Mouse (Mus musculus) kidney, postnatal 0 days (tissue): Measurements from ENCODE around the gene Ankmy1. TPM values are rescaled to one million over a fixed set of nuclear protein-coding genes. Genes with fewer than 3 reads are reported as not detected.

Source experiments
- ATAC-seq: fragments of 200-750 bp; cut with Nextera tagmentation; replicated peaks from 2 replicates; pipeline ENCODE4 v1.8.0; 2017; ENCODE audit warnings: low read depth, moderate number of reproducible peaks, moderate TSS enrichment, moderate library complexity; ENCODE audit not compliant: low FRiP score
- DNase-seq: peaks from one replicate; pipeline ENCODE4 v3.0.0-alpha.2; 2016; ENCODE audit warnings: low spot score
- H3K27ac ChIP-seq: fragments of 300-500 bp; sonication (generic); 2 replicates; pipeline ENCODE4 v1.5.1; 2014; ENCODE audit warnings: mild to moderate bottlenecking
- H3K27me3 ChIP-seq: fragments of 300-500 bp; sonication (generic); 2 replicates; pipeline ENCODE4 v1.6.1; 2014; ENCODE audit warnings: low read length, mixed read lengths; ENCODE audit not compliant: insufficient read depth
- H3K36me3 ChIP-seq: fragments of 300-500 bp; sonication (generic); 2 replicates; pipeline ENCODE4 v1.6.1; 2014; ENCODE audit warnings: low read length, mixed read lengths; ENCODE audit not compliant: insufficient read depth
- H3K4me1 ChIP-seq: fragments of 300-500 bp; sonication (generic); replicated peaks from 2 replicates; pipeline ENCODE4 v1.6.1; 2014; ENCODE audit warnings: antibody characterized with exemption, low read length, mixed read lengths; ENCODE audit not compliant: insufficient read depth
- H3K4me2 ChIP-seq: fragments of 300-500 bp; sonication (generic); 2 replicates; pipeline ENCODE4 v1.6.1; 2014; ENCODE audit warnings: mild to moderate bottlenecking, low read length, moderate library complexity, mixed read lengths
- H3K4me3 ChIP-seq: fragments of 300-500 bp; sonication (generic); replicated peaks from 2 replicates; pipeline ENCODE4 v1.5.1; 2014; ENCODE audit warnings: low read depth, low read length
- H3K9ac ChIP-seq: fragments of 300-500 bp; sonication (generic); 2 replicates; pipeline ENCODE4 v1.6.1; 2014; ENCODE audit warnings: low read depth, low read length
- H3K9me3 ChIP-seq: fragments of 300-500 bp; sonication (generic); replicated peaks from 2 replicates; pipeline ENCODE4 v1.6.1; 2016; ENCODE audit warnings: low read length, inconsistent platforms, mixed read lengths
- CTCF ChIP-seq: IDR thresholded peaks from 2 replicates; pipeline ENCODE4 v1.5.1; 2016; ENCODE audit warnings: antibody characterized with exemption, low read depth, mild to moderate bottlenecking, moderate library complexity
- WGBS: fragments of 180-500 bp; shearing (Covaris S2); extraction: QIAGEN DNeasy Blood & Tissue Kit; methylation state at CpG from one replicate; pipeline ENCODE4 v1.1.7; 2014; 5-methylcytosine and 5-hydroxymethylcytosine counted together
- polyA plus RNA-seq: library from polyadenylated mRNA; unstranded; fragments of >200 nt; fragmentation: Nextera tagmentation; extraction: Ambion mirVana; gene quantifications from 2 replicates; pipeline ENCODE4 v1.2.1, GENCODE M21; 2015

Ankmy1 gene
- polyA plus RNA-seq, 1 experiment from 2014 or later = 0.14 TPM

- H3K36me3 ChIP-seq = no peaks in the 10 kb centered on the region
- no peak overlapping the region for H3K27ac ChIP-seq
- TF ChIP-seq CTCF = no peak
- no peak overlapping the region for H3K4me3 ChIP-seq
- H3K27me3 ChIP-seq = no peaks in the 10 kb centered on the region
- no peak overlapping the region for H3K4me2 ChIP-seq
- H3K9ac ChIP-seq = no peak overlapping the region
- 44% methylated on average over 13 of the region's 13 CpGs for WGBS
- DNase-seq (peak; percentile 58), ATAC-seq (peak; percentile 58)
- 0 out of 2 replicates have a peak, but pooled peaks cover 2% of the 10 kb centered on the region for H3K4me1 ChIP-seq
- H3K9me3 ChIP-seq = no peaks in the 10 kb centered on the region
Observed at GRCm38 (mm10) chr1:92878066-92878741, 24.5 kb downstream of the Ankmy1 start.

- H3K36me3 ChIP-seq = no peaks in the 10 kb centered on the region
- WGBS = 34% methylated on average over 12 of the region's 12 CpGs
- no peaks in the 10 kb centered on the region for H3K27me3 ChIP-seq
- no peak for TF ChIP-seq CTCF
- no peak overlapping the region for H3K9ac ChIP-seq
- H3K4me3 ChIP-seq = no peak overlapping the region
- no peak overlapping the region for H3K4me2 ChIP-seq
- ATAC-seq = no peak
- H3K9me3 ChIP-seq = no peaks in the 10 kb centered on the region
- H3K4me1 ChIP-seq = 0 out of 2 replicates have a peak, but pooled peaks cover 2% of the 10 kb centered on the region
- DNase-seq = peak; percentile 24
- H3K27ac ChIP-seq = no peak overlapping the region
Observed at GRCm38 (mm10) chr1:92877431-92877978, 25.2 kb downstream of the Ankmy1 start.

GRCm38 (mm10) chr1:92875360-92876111 is 27.2 kb downstream of the Ankmy1 start:
- H3K27me3 ChIP-seq = no peaks in the 10 kb centered on the region
- 0 out of 2 replicates have a peak, but pooled peaks cover 2% of the 10 kb centered on the region for H3K4me1 ChIP-seq
- H3K27ac ChIP-seq = no peak overlapping the region
- no peak for ATAC-seq
- no peak overlapping the region for H3K9ac ChIP-seq
- no peak for TF ChIP-seq CTCF
- no peak overlapping the region for H3K4me3 ChIP-seq
- DNase-seq = no peak
- H3K36me3 ChIP-seq = no peaks in the 10 kb centered on the region
- no peak overlapping the region for H3K4me2 ChIP-seq
- WGBS = 75% methylated on average over 8 of the region's 8 CpGs
- H3K9me3 ChIP-seq = no peaks in the 10 kb centered on the region

GRCm38 (mm10) chr1:92874011-92874410 is 28.7 kb downstream of the Ankmy1 start:
- Histone ChIP-seq H3K27ac (no peak overlapping the region), H3K9ac (no peak overlapping the region), H3K4me1 (0 out of 2 replicates have a peak, but pooled peaks cover 2% of the 10 kb centered on the region), H3K27me3 (no peaks in the 10 kb centered on the region), H3K9me3 (no peaks in the 10 kb centered on the region), H3K4me3 (no peak overlapping the region), H3K4me2 (no peak overlapping the region), H3K36me3 (no peaks in the 10 kb centered on the region)
- no peak for DNase-seq
- no peak; the same call in 1 of the 2 replicates for ATAC-seq
- TF ChIP-seq CTCF = no peak
- WGBS = 78% methylated on average over 3 of the region's 3 CpGs

- H3K9ac ChIP-seq = no peak overlapping the region
- 64% methylated on average over 7 of the region's 7 CpGs for WGBS
Observed at GRCm38 (mm10) chr1:92872666-92873065, 30.0 kb downstream of the Ankmy1 start.

GRCm38 (mm10) chr1:92869985-92870384 is 32.7 kb downstream of the Ankmy1 start:
- no peak for TF ChIP-seq CTCF
- DNase-seq (no peak), ATAC-seq (no peak)
- 66% methylated on average over 2 of the region's 2 CpGs for WGBS
- H3K9ac ChIP-seq = no peak overlapping the region
- no peaks in the 10 kb centered on the region for H3K36me3 ChIP-seq
- no peak overlapping the region for H3K4me2 ChIP-seq
- 0 out of 2 replicates have a peak, but pooled peaks cover 2% of the 10 kb centered on the region for H3K4me1 ChIP-seq
- no peak overlapping the region for H3K4me3 ChIP-seq
- no peaks in the 10 kb centered on the region for H3K9me3 ChIP-seq
- no peak overlapping the region for H3K27ac ChIP-seq
- no peaks in the 10 kb centered on the region for H3K27me3 ChIP-seq

More at GRCm38 (mm10) chr1:92872666-92873065, 30.0 kb downstream of the Ankmy1 start:
- TF ChIP-seq CTCF = no peak
- H3K36me3 ChIP-seq = no peaks in the 10 kb centered on the region
- no peak for ATAC-seq
- H3K27me3 ChIP-seq = no peaks in the 10 kb centered on the region
- no peak overlapping the region for H3K4me3 ChIP-seq
- H3K27ac ChIP-seq = no peak overlapping the region
- no peaks in the 10 kb centered on the region for H3K9me3 ChIP-seq
- H3K4me2 ChIP-seq = no peak overlapping the region
- DNase-seq = no peak
- 0 out of 2 replicates have a peak, but pooled peaks cover 2% of the 10 kb centered on the region for H3K4me1 ChIP-seq
